Mouse (Mus musculus): ENCODE data around the gene Epor.

DNA sequence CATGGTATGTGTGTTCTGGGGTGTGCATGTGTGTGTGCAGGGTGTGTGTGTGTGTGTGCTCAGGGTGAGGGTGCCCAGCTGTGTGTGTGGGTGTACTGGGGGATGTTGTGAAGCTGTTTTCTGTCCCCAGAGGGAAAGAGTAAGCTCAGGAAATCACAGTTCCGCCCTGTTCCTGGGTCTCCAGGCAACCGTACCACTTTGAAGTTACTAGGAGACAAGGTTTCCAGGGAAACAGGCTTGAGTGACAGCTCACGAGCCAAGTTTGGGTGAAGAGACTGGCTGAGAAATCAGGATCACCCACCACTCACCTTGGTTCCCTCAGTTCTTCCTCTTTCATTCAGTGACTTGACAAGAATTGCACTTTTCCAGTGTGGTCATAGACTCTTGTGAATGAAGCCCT lies 9.7 kb downstream of the Epor start:
- TF ChIP-seq CTCF (conservative IDR thresholded peaks at IDR 0.05; ENCODE audit: low read length), result no peak
- no peak for TF ChIP-seq POU5F1 (IDR thresholded peaks at IDR 0.05; ENCODE audit: borderline replicate concordance, low read length)
- no peak for TF ChIP-seq NANOG (IDR thresholded peaks at IDR 0.05; ENCODE audit: borderline replicate concordance, low read length)
